ENCODE assay signal across 15 mouse cellular contexts in genomic region chr5:95997276-95997675, GRCm38 (mm10). TPM values are rescaled to one million over a fixed set of nuclear protein-coding genes. Genes with fewer than 3 reads are reported as not detected.
"Had no signal": no experiment of that assay in that cellular context is flagged by ENCODE, and none has a peak within 500 bp of the region (broad histone marks: within the 10 kb centered on the region; RNA-seq: fewer than 3 reads in every experiment).

No protein-coding gene starts in this region.

- H3K9me3 ChIP-seq: kidney, embryonic 15.5 days; liver, embryonic 13.5 days; midbrain, embryonic 12.5 days; midbrain, embryonic 15.5 days; neural tube, embryonic 13.5 days had no signal

- H3K9ac ChIP-seq: kidney, embryonic 15.5 days; liver, embryonic 13.5 days; midbrain, embryonic 12.5 days; midbrain, embryonic 15.5 days; neural tube, embryonic 13.5 days had no signal

- H3K4me1 ChIP-seq: kidney, embryonic 15.5 days; liver, embryonic 13.5 days; midbrain, embryonic 12.5 days; midbrain, embryonic 15.5 days; neural tube, embryonic 13.5 days had no signal

- H3K27ac ChIP-seq: kidney, embryonic 15.5 days; left cerebral cortex, adult 2 months; liver, embryonic 13.5 days; macrophage; midbrain, embryonic 12.5 days; midbrain, embryonic 15.5 days; neural tube, embryonic 13.5 days had no signal

- H3K4me3 ChIP-seq: kidney, embryonic 15.5 days; left cerebral cortex, adult 2 months; liver, embryonic 13.5 days; midbrain, embryonic 12.5 days; midbrain, embryonic 15.5 days; neural tube, embryonic 13.5 days had no signal

- H3K36me3 ChIP-seq: kidney, embryonic 15.5 days; liver, embryonic 13.5 days; midbrain, embryonic 12.5 days; midbrain, embryonic 15.5 days; neural tube, embryonic 13.5 days had no signal

- H3K4me2 ChIP-seq: kidney, embryonic 15.5 days; liver, embryonic 13.5 days; midbrain, embryonic 12.5 days; midbrain, embryonic 15.5 days; neural tube, embryonic 13.5 days had no signal

- DNase-seq: kidney, postnatal 10 days; kidney, postnatal 36 days; layer of hippocampus, postnatal 36 days; liver, embryonic 13.5 days; lung, adult 2 months; thymus, adult 18-20 months; thymus, postnatal 36 days had no signal

- ATAC-seq: midbrain, embryonic 15.5 days had no signal

- H3K27me3 ChIP-seq: kidney, embryonic 15.5 days; liver, embryonic 13.5 days; midbrain, embryonic 12.5 days; midbrain, embryonic 15.5 days; neural tube, embryonic 13.5 days had no signal

RNA-seq across cellular contexts. Expression of gene Cxcl13, which starts 40.5 kb away (rescaled TPM):
- polyA plus RNA-seq: limb, embryonic 11.5 days; macrophage; midbrain, embryonic 12.5 days; midbrain, embryonic 15.5 days; testis, adult 2 months had no signal
